Mouse (Mus musculus): ENCODE results near the gene Lars2.

- no peak for TF ChIP-seq E2F4 (IDR thresholded peaks at IDR 0.05; ENCODE audit: insufficient replicate concordance, low read depth, low read length)
- TF ChIP-seq CTCF (conservative IDR thresholded peaks at IDR 0.05 in 1 of 2, IDR thresholded peaks at IDR 0.05 in 1 of 2; ENCODE audit: low read depth in 2 of 2, low read length in 2 of 2): no peak
- no peak for TF ChIP-seq JUN (IDR thresholded peaks at IDR 0.05; ENCODE audit: insufficient read depth, low read depth, low read length)
- no peak for TF ChIP-seq EP300 (IDR thresholded peaks at IDR 0.05; ENCODE audit: low read length)
Measured at GRCm38 (mm10) chr9:123429863-123430262, 63.1 kb downstream of the Lars2 start.

Measured in CH12.LX (cell line).